Mouse (Mus musculus) T-helper 1 cell (primary cell): ENCODE data around the gene Fam49a.
"Not testable (repeated sequence)": the region's sequence is repeated elsewhere in the genome, so short reads cannot be mapped to it uniquely, and the experiment has no call there.

Experiments
- in situ Hi-C: fragments of 300-600 bp; cut with MboI, MseI; formaldehyde crosslinking; loops from one replicate; pipeline ENCODE4 v1.15.1; 2025; ENCODE audit warnings: high pct_unique_total_duplicates

The Fam49a gene

GRCm38 (mm10) chr12:12261987-12262971 is at the start of gene Fam49a:
TSS of gene Fam49a (plus strand) at chr12:12262139.
- in situ Hi-C loops: loop anchor here (5.0 kb wide), 1 partner anchor 90 kb away; no protein-coding TSS in a partner anchor

GRCm38 (mm10) chr12:12213536-12213935 is 48.4 kb upstream of the Fam49a start:
- in situ Hi-C loops: no loop called here

- in situ Hi-C loops: no loop called here
These were observed 43.0 kb upstream of the Fam49a start for GRCm38 (mm10) chr12:12218947-12219346.

GRCm38 (mm10) chr12:12220755-12221496 is 41.0 kb upstream of the Fam49a start:
- in situ Hi-C loops: no loop called here

- in situ Hi-C loops: no loop called here
These were observed 39.2 kb upstream of the Fam49a start for GRCm38 (mm10) chr12:12222585-12223290.

- in situ Hi-C loops: no loop called here
These were observed 38.6 kb upstream of the Fam49a start for GRCm38 (mm10) chr12:12223336-12223735.

- in situ Hi-C loops: no loop called here
These were observed 36.2 kb upstream of the Fam49a start for GRCm38 (mm10) chr12:12225706-12226105.

GRCm38 (mm10) chr12:12227594-12227993 is 34.3 kb upstream of the Fam49a start:
- in situ Hi-C loops: no loop called here

GRCm38 (mm10) chr12:12230031-12230557 is 31.8 kb upstream of the Fam49a start:
- in situ Hi-C loops: no loop called here

- in situ Hi-C loops: no loop called here
These were observed 29.8 kb upstream of the Fam49a start for GRCm38 (mm10) chr12:12232097-12232496.

GRCm38 (mm10) chr12:12236978-12237377 is 25.0 kb upstream of the Fam49a start:
- in situ Hi-C loops: no loop called here

- in situ Hi-C loops: no loop called here
These were observed 22.4 kb upstream of the Fam49a start for GRCm38 (mm10) chr12:12239502-12239901.

GRCm38 (mm10) chr12:12243148-12243547 is 18.8 kb upstream of the Fam49a start:
- in situ Hi-C loops: no loop called here

- in situ Hi-C loops: not testable (repeated sequence)
These were observed 14.9 kb upstream of the Fam49a start for GRCm38 (mm10) chr12:12247023-12247422.

GRCm38 (mm10) chr12:12249521-12249920 is 12.4 kb upstream of the Fam49a start:
- in situ Hi-C loops: no loop called here

- in situ Hi-C loops: no loop called here
These were observed 8.4 kb upstream of the Fam49a start for GRCm38 (mm10) chr12:12253526-12253925.

GRCm38 (mm10) chr12:12254139-12254538 is 7.8 kb upstream of the Fam49a start:
- in situ Hi-C loops: no loop called here

GRCm38 (mm10) chr12:12260979-12261960 is 669 bp upstream of the Fam49a start:
- in situ Hi-C loops: loop anchor here (5.0 kb wide), 1 partner anchor 89 kb away; no protein-coding TSS in a partner anchor

GRCm38 (mm10) chr12:12263371-12263791 is 1.4 kb downstream of the Fam49a start:
- in situ Hi-C loops: loop anchor here (5.0 kb wide), 1 partner anchor 91 kb away; no protein-coding TSS in a partner anchor

- in situ Hi-C loops: loop anchor here (5.0 kb wide), 1 partner anchor 92 kb away; no protein-coding TSS in a partner anchor
These were observed 2.2 kb downstream of the Fam49a start for GRCm38 (mm10) chr12:12264151-12264550.
